Mouse (Mus musculus): ENCODE data around the gene Napsa. TPM values are rescaled to one million over a fixed set of nuclear protein-coding genes. Genes with fewer than 3 reads are reported as not detected.

The Napsa gene
- polyA plus RNA-seq, 1 experiment = 5.3 TPM

- DNase-seq (ENCODE audit: low spot score) = no peak
These were observed 53.3 kb downstream of the Napsa start for GRCm38 (mm10) chr7:44625241-44626067.

GRCm38 (mm10) chr7:44626068-44626385 lies 53.8 kb downstream of the Napsa start:
- no peak for DNase-seq (ENCODE audit: low spot score)

- DNase-seq (ENCODE audit: low spot score) = no peak
These were observed 54.8 kb downstream of the Napsa start for GRCm38 (mm10) chr7:44626966-44627365.

GRCm38 (mm10) chr7:44628402-44629034 lies 56.3 kb downstream of the Napsa start:
- DNase-seq (ENCODE audit: low spot score) = no peak

- no peak for DNase-seq (ENCODE audit: low spot score)
These were observed 58.3 kb downstream of the Napsa start for GRCm38 (mm10) chr7:44630437-44630836.

GRCm38 (mm10) chr7:44632676-44633075 lies 60.5 kb downstream of the Napsa start:
- DNase-seq (ENCODE audit: low spot score) = no peak

GRCm38 (mm10) chr7:44633407-44633806 lies 61.2 kb downstream of the Napsa start:
- no peak for DNase-seq (ENCODE audit: low spot score)

Other genes starting within 250 kb of the Napsa start
- 4.1 and 4.3 TPM in 2 replicates for gene Syt3, start 188.3 kb upstream of the Napsa start, polyA plus RNA-seq (2012; rRNA removed)
- 1.4 and 1.5 TPM in 2 replicates for gene 1700008O03Rik, start 186.6 kb upstream of the Napsa start, polyA plus RNA-seq (2012; rRNA removed)
- 1.7 and 2.3 TPM in 2 replicates for gene Lrrc4b, start 143.4 kb upstream of the Napsa start, polyA plus RNA-seq (2012; rRNA removed)
- gene Aspdh, start 107.0 kb upstream of the Napsa start, polyA plus RNA-seq (2012; rRNA removed) = 0.10 and 0.22 TPM in 2 replicates
- gene Josd2, start 104.4 kb upstream of the Napsa start, polyA plus RNA-seq (2012; rRNA removed) = 85.0 and 110 TPM in 2 replicates
- gene Emc10, start 75.9 kb upstream of the Napsa start, polyA plus RNA-seq (2012; rRNA removed) = 127 TPM in 2 replicates
- 10.0 and 12.5 TPM in 2 replicates for gene Fam71e1, start 75.8 kb upstream of the Napsa start, polyA plus RNA-seq (2012; rRNA removed)
- 0.63 and 0.69 TPM in 2 replicates for gene Mybpc2, start 47.7 kb upstream of the Napsa start, polyA plus RNA-seq (2012; rRNA removed)
- 0.38 and 0.41 TPM in 2 replicates for gene Spib, start 40.3 kb upstream of the Napsa start, polyA plus RNA-seq (2012; rRNA removed)
- 15.8 and 19.7 TPM in 2 replicates for gene Pold1, start 23.5 kb upstream of the Napsa start, polyA plus RNA-seq (2012; rRNA removed)
- 89.0 and 106 TPM in 2 replicates for gene Nr1h2, start 18.4 kb upstream of the Napsa start, polyA plus RNA-seq (2012; rRNA removed)
- 0.43 and 1.1 TPM in 2 replicates for gene Kcnc3, start 18.3 kb downstream of the Napsa start, polyA plus RNA-seq (2012; rRNA removed)
- gene Myh14, start 98.5 kb downstream of the Napsa start, polyA plus RNA-seq (2012; rRNA removed) = 8.7 and 16.9 TPM in 2 replicates
- not detected in 2 replicates for gene Izumo2, start 136.4 kb downstream of the Napsa start, polyA plus RNA-seq (2012; rRNA removed)
- 29.9 and 36.3 TPM in 2 replicates for gene Vrk3, start 176.0 kb downstream of the Napsa start, polyA plus RNA-seq (2012; rRNA removed)
- 0.32 and 0.41 TPM in 2 replicates for gene Zfp473, start 178.7 kb downstream of the Napsa start, polyA plus RNA-seq (2012; rRNA removed)
- 30.5 and 34.7 TPM in 2 replicates for gene Nup62, start 243.7 kb downstream of the Napsa start, polyA plus RNA-seq (2012; rRNA removed)
- 1.7 and 2.5 TPM in 2 replicates for gene Il4i1, start 244.0 kb downstream of the Napsa start, polyA plus RNA-seq (2012; rRNA removed)
- 43.4 and 63.6 TPM in 2 replicates for gene Atf5, start 244.3 kb downstream of the Napsa start, polyA plus RNA-seq (2012; rRNA removed)

All from urinary bladder, adult 2 months (tissue).